Mouse (Mus musculus) mature B cell (primary cell): ENCODE results near the gene Ccdc127.

Source experiments
- in situ Hi-C: fragments of 300-500 bp; cut with MboI; formaldehyde crosslinking; loops from 2 replicates; pipeline ENCODE4 v1.14.3; 2019

Gene Ccdc127

DNA sequence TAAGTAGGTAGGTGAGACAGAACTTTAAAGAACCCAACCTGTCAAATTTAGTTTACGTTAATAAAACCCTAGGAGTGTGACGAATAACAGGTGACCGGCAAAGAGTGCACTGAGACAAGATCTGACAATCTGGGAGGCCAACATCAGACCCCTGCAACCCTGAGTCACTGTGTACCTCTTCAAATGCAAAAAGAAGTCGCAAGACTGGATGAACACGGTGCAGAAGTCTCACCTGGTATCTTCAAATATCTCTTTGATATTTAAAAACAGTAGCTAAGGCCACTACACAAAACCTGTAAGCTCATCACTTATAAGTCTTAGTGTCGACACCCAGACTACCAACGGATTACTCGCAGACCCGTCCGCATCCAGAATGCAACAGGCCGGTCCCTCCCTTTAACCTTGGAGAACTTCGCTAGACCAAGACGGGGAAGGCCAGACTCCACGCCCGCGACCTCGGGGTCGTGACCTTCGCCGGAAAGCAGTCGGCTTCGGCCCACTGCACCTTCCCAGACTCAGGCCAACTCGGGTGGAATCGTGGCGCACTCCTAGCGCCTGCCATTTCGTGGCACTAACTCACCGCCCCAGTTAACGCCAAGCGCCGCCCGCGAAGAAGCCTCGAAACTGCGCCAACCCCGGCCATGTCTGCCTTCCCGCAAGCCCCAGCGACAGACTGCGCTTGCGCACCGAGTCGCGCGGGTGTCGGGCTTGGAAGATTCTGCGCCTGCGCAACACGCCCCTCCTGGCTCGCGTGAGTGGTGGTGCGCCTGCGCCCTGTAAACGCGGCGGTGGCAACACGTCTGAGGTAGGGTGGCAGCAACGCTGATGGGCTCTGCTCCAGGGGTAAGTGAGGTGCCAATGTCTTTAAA is at the start of gene Ccdc127, which contains the start of gene Sdha:
Gene Ccdc127, plus strand, starts transcription at position 744 of the 869 bp plus-strand sequence.
Gene Sdha, minus strand, starts transcription at position 715 of the 869 bp plus-strand sequence.
- in situ Hi-C loops, result no loop called here

GRCm38 (mm10) chr13:74300925-74301606 is 49.0 kb upstream of the Ccdc127 start:
- in situ Hi-C loops, result no loop called here

- in situ Hi-C loops, result no loop called here
These were observed 48.5 kb upstream of the Ccdc127 start for GRCm38 (mm10) chr13:74301607-74301984.

- in situ Hi-C loops, result no loop called here
These were observed 47.8 kb upstream of the Ccdc127 start for GRCm38 (mm10) chr13:74302050-74303037.

DNA sequence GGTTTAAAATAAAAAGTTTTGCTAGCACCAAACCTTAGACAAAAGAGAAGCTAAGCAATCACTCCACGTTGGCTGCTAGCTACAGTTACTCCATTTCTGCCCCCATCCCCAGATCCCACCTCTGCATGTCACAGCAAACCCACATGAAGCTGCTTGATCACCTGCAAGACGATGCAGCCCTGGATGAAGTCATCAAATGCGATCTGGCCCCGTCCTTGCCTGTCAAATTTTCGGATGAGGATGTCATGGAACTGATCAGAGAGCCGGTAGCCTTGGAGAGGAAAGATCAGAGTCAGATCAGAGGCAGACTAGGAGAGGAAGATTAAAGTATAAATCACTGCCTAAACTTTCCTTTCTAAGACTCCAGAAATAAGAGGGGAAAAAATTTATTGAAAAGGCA is 44.7 kb upstream of the Ccdc127 start:
- in situ Hi-C loops, result no loop called here

- in situ Hi-C loops, result no loop called here
These were observed 44.3 kb upstream of the Ccdc127 start for GRCm38 (mm10) chr13:74305780-74306179.

DNA sequence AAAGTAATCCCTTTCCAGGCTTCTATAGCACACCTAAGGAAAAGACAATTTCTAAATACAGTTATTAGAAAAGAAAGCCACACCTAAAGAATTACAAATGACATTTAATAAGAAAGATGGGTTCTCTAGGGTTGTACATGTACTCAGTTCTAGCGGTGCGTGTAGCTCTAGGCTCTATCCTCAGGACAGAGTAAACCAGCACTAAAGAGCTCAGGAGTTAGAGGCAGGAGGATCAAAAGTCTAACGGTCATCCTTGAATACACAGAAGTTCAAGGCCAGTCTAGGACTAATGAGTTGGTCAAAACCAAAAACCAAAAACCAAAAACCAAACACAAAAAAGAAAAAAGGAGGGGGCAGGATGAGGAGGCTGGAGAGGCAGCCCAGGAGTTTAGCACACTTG is 35.5 kb upstream of the Ccdc127 start:
- in situ Hi-C loops, result no loop called here

DNA sequence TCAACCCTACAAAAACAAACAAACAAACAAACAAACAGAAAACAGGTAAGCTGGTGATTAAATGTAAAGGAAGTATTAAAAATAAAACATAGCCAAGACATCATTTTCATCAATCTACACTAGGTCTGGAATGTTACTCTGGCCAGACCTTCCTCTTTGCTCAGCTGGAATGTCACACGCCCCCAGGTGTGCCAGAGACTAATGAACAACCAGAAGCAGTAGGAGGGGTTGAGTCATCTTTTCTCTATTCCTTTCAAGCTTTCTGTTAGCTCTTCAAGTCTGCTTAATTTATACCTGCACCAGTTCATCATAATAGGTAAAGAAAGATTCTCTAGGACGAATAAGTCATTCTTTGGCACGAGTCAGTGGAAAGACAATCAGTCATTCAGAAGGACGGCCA is 33.7 kb upstream of the Ccdc127 start:
- in situ Hi-C loops, result no loop called here

DNA sequence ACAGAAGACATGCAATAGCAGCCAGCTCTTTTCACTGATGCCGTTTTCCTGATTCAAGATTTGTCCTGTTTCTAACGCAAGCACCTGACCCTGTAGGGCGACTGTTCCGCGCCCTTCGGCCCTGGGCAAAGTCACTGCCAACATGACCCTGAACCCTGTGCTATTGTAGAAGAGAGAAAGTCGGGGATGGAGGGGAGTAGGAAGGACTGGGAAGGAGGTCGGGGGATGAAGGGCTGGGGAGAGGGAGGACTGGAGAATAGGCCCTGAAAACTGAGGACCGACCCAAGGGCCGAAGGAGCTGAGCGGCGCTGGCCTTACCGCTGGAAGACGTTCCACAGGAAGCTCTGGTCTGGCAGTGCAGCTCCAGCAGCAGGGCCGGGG is 33.3 kb upstream of the Ccdc127 start:
- in situ Hi-C loops, result no loop called here

DNA sequence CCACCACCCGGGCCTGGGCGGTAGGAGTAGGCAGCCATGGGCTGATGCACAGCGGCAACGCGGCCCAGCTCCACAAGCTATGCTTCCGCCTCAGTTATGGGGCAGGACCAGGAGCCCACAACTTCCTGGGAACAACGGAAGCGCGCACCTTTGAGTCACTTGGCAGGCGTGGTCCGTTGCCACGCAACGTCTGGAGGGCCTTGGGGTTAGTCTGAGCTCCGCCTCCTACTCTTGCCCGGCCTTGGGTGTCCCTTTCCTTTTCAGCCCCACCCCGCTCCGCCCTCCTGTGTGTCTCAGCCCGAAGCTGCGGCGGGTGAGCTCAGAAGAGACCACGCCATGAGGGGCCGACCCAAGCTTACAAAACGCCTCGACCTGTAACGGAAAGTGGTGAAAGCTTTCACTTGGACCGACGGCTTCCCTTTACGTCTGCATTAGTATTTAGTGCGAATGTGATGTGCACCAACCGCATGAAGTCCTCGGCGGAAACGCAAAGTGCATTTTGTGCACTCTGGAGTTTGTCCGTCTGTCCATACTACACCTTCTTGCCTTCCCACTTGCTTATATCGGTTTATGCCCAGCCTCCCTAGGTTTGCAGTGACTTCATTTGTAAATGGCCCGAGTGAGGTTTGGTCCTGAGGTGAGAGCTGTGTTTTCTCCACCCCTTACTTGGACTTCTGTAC is 32.8 kb upstream of the Ccdc127 start, which contains the start of gene Pdcd6:
Gene Pdcd6, minus strand, starts transcription at position 411 of the 680 bp plus-strand sequence.
- in situ Hi-C loops, result no loop called here

- in situ Hi-C loops, result no loop called here
These were observed 20.8 kb upstream of the Ccdc127 start for GRCm38 (mm10) chr13:74329321-74329720.

GRCm38 (mm10) chr13:74341036-74341435 is 9.1 kb upstream of the Ccdc127 start:
- in situ Hi-C loops, result no loop called here

- in situ Hi-C loops, result no loop called here
These were observed 362 bp downstream of the Ccdc127 start for GRCm38 (mm10) chr13:74350435-74350906.

GRCm38 (mm10) chr13:74356491-74356890 is 6.4 kb downstream of the Ccdc127 start:
- in situ Hi-C loops, result no loop called here

DNA sequence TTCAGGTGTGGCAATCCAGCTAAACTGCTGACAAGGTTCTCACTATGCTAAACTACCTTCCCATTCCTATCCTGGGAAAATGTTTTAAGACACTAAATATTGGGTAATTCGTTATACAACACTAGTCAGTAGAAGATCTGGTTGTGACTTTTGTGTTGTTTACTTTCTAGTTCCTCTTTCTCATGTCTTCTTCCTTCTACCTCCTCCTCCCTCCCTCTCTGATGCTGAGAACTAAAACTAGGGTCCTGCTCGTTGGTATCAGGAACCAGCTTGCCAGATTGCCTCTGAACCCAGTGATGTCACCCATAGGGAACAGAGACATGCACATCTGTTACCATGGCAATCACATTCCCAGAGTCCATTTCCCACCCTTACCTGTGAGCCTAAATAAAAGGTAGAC is 12.1 kb downstream of the Ccdc127 start:
- in situ Hi-C loops, result no loop called here

- in situ Hi-C loops, result no loop called here
These were observed 13.2 kb downstream of the Ccdc127 start for GRCm38 (mm10) chr13:74363176-74363858.

DNA sequence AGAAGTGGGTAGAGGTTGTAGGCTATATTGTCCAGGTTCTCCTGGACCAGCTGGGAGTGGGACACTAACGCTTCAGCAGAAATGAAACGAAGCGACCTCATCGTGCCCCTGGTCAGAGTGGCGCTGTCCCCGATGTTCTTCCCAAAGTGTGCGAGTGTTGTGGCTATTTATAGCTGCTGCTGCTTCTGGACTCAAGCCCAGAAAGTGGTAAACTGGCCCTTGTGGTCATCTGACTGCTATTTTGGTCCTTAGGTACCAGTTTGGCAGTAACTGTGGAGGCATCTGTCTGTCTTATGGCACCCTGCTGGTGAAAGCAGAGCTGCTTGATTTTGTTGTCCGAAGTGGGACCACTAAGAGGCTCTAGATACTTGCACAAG is 13.7 kb downstream of the Ccdc127 start, which contains the start of gene Lrrc14b:
Gene Lrrc14b, minus strand, starts transcription at position 147 of the 377 bp plus-strand sequence.
- in situ Hi-C loops, result no loop called here

DNA sequence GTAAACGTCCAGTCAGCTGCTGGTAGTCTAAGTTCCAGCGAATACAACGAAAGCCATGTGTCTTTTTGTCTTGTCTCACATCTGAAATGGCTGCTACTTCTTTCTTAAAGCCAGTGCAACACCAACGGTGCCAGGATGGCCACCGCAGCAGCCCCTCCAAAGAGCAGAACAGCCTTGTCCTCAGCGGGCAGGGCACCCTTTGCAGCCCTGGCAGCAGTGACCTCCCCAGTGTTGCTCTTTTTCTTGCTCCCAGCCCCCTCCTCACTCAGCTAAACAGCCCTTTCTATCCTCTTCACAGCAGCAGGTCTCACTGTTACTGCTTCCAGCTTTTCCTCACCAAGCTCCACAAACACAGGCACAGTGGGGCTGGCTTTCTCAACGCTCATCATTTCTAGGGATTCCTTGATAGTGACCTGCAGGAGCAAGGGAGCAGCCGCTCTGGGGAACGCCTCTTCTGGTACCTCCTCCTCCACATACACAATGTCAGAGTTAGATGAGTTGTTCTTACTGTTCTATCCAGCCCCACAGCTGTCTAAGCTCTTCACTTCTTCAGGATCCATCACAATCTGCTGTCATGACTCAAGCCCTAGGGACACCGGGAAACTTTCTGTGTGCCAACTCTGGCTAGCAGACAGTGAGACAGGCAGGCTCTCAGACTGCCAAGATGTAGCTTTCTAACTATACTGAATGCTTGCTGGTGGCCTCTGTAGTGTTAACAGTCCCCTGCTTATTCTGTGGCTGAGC is 31.6 kb downstream of the Ccdc127 start:
- in situ Hi-C loops, result no loop called here

GRCm38 (mm10) chr13:74382289-74382688 is 32.2 kb downstream of the Ccdc127 start:
- in situ Hi-C loops, result no loop called here

- in situ Hi-C loops, result no loop called here
These were observed 39.6 kb downstream of the Ccdc127 start for GRCm38 (mm10) chr13:74389730-74390129.
